Mouse (Mus musculus): ENCODE measurements at regions not wholly inside any gene's neighbourhood (a gene's known extent, or its start where the extent isn't known, plus 50 kb on each side); places are given as distances from the start of the nearest gene placed in this dataset.

DNA sequence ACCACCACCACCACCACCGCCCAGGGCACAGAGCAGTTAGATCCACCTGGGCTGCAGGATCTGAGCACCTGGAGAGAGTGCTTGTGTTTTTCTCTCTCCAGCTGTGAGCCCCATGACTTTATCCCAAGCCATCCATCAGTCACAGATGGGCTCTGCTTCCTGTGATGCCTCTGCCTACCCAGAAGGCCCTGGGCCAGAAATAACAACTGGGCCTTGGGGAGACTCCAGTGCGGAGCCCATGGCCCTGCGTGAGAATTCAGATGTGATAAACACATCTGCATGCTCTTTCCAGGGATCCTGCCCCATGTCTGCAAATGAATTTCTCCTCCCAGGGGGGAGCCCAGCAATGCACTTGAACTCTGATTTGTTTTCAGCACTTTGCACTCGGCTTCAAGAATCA is 235.6 kb downstream of the Tshz3 start:
- TF ChIP-seq CTCF (IDR thresholded peaks at IDR 0.05; ENCODE audit: borderline replicate concordance, insufficient read depth, low read depth, low read length) (no peak), POLR2A (IDR thresholded peaks at IDR 0.05; ENCODE audit: borderline replicate concordance, insufficient read depth, low read length) (no peak)

All from cerebellum, adult 2 months (tissue).